Mouse (Mus musculus) heart, adult 2 months (tissue): Measurements from ENCODE around the gene Slc25a4.

Experiments used
- EP300 ChIP-seq: fragments of 200-500 bp; IDR thresholded peaks from 2 replicates; pipeline ENCODE4 v1.6.1; 2011; ENCODE audit warnings: low read depth, low read length, control low read depth; ENCODE audit not compliant: insufficient read depth
- POLR2A ChIP-seq: fragments of 200-500 bp; IDR thresholded peaks from 2 replicates; pipeline ENCODE4 v1.6.1; 2011; ENCODE audit warnings: mild to moderate bottlenecking, low read depth, low read length, control low read depth; ENCODE audit not compliant: insufficient read depth

DNA sequence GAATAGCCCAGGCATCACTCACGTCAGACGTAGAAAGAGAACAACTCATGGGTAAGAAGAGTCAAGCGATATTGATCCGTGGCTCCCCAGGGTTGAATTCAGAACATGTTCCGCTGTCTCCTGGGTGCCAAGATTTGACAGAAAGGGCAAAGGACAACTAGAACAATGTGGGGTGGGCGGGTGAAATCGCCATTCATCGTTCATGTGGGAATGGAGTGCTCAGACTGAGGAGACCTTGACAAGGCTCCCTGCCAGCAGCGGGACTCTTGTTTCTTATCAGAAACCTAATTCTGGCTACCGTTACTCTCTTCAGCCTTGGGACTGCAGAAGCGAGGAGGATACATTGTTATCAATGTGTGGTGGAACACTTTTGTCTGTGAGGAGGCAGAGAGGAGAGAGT lies 35.3 kb upstream of the Slc25a4 start:
- TF ChIP-seq POLR2A (no peak), EP300 (no peak)
